Mouse (Mus musculus) hindbrain, embryonic 15.5 days (tissue): ENCODE data around the gene Trp53rka. TPM values are rescaled to one million over a fixed set of nuclear protein-coding genes. Genes with fewer than 3 reads are reported as not detected.

Experiments used
- ATAC-seq: fragments of 200-750 bp; cut with Nextera tagmentation; 2 replicates; pipeline ENCODE4 v1.8.0; 2017; ENCODE audit warnings: low read depth, moderate number of reproducible peaks, moderate TSS enrichment; ENCODE audit not compliant: low FRiP score
- H3K27ac ChIP-seq: fragments of 300-500 bp; sonication (generic); replicated peaks from 2 replicates; pipeline ENCODE4 v1.5.1; 2015; ENCODE audit warnings: mild to moderate bottlenecking, inconsistent platforms
- H3K27me3 ChIP-seq: fragments of 300-500 bp; sonication (generic); 2 replicates; pipeline ENCODE4 v1.6.1; 2015; ENCODE audit warnings: control low read depth, inconsistent platforms
- H3K36me3 ChIP-seq: fragments of 300-500 bp; sonication (generic); 2 replicates; pipeline ENCODE4 v1.6.1; 2015; ENCODE audit warnings: control low read depth, inconsistent platforms
- H3K4me1 ChIP-seq: fragments of 300-500 bp; sonication (generic); replicated peaks from 2 replicates; pipeline ENCODE4 v1.6.1; 2015; ENCODE audit warnings: control low read depth, inconsistent platforms
- H3K4me2 ChIP-seq: fragments of 300-500 bp; sonication (generic); 2 replicates; pipeline ENCODE4 v1.6.1; 2015; ENCODE audit warnings: moderate library complexity, mild to moderate bottlenecking, inconsistent platforms
- H3K4me3 ChIP-seq: fragments of 300-500 bp; sonication (generic); 2 replicates; pipeline ENCODE4 v1.5.1; 2015; ENCODE audit warnings: mild to moderate bottlenecking, inconsistent platforms
- H3K9ac ChIP-seq: fragments of 300-500 bp; sonication (generic); 2 replicates; pipeline ENCODE4 v1.6.1; 2015; ENCODE audit warnings: inconsistent platforms
- H3K9me3 ChIP-seq: fragments of 300-500 bp; sonication (generic); 2 replicates; pipeline ENCODE4 v1.6.1; 2016; ENCODE audit warnings: control low read depth, inconsistent platforms
- WGBS: fragments of 180-500 bp; shearing (Covaris S2); methylation state at CpG from one replicate; pipeline ENCODE4 v1.1.7; 2015; 5-methylcytosine and 5-hydroxymethylcytosine counted together
- polyA plus RNA-seq: library from polyadenylated mRNA; unstranded; fragments of >200 nt; fragmentation: Nextera tagmentation; extraction: Ambion mirVana; gene quantifications from 2 replicates; pipeline ENCODE4 v1.2.1, GENCODE M21; 2015

Gene Trp53rka
- polyA plus RNA-seq, 1 experiment from 2014 or later: 45.7 TPM

DNA sequence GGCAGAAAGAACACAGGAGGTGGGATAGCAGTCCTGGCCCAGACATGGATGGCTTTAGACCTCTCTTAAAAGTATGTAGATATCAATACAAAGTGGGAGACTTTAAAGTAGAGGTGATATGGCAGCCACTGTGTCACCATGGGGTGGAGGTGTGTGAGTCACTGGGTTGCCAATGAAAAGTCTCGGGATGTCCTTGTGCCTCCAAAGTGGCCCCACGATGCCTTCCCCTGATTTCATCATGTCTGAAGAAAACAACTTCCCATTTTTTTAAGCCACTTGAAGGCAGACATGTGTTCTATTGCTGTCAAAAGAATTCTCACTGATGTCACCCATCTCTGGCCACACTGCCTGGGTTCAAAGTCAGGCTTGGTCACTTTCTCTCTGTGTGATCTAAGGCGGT is 48.3 kb downstream of the Trp53rka start:
- Histone ChIP-seq H3K9ac (no peak overlapping the region), H3K36me3 (no peaks in the 10 kb centered on the region), H3K4me2 (no peak overlapping the region), H3K27ac (no peak overlapping the region), H3K27me3 (no peaks in the 10 kb centered on the region), H3K9me3 (no peaks in the 10 kb centered on the region), H3K4me1 (no peaks in the 10 kb centered on the region), H3K4me3 (no peak overlapping the region)
- no peak for ATAC-seq
- WGBS: 90% methylated on average over 3 of the region's 3 CpGs

DNA sequence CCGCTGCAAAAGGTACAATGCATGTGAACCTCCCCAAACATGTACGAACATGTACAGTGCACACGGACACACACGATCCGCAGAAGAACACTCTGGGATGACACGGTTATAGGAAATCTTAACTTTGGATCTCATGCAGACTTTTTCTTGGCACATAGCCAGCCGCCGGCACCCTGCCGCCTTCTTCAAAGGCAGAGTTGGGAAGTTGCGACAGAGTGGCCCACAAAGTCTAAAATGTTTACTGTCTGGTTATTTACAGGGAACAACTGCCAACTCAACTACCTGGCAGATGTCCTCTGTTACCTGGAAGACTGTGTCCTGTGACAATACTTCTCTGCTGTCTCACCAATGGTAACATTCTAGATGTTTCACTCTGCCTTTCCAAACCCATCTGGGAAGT is 50.1 kb downstream of the Trp53rka start:
- Histone ChIP-seq H3K27me3 (no peaks in the 10 kb centered on the region), H3K27ac (no peak overlapping the region), H3K9me3 (no peaks in the 10 kb centered on the region), H3K4me2 (no peak overlapping the region), H3K4me3 (no peak overlapping the region), H3K36me3 (no peaks in the 10 kb centered on the region), H3K4me1 (no peaks in the 10 kb centered on the region), H3K9ac (no peak overlapping the region)
- no peak for ATAC-seq
- WGBS: 71% methylated on average over 10 of the region's 10 CpGs

GRCm38 (mm10) chr2:165441613-165442012 is 51.5 kb downstream of the Trp53rka start:
- Histone ChIP-seq H3K36me3 (no peaks in the 10 kb centered on the region), H3K27ac (no peak overlapping the region), H3K9ac (no peak overlapping the region), H3K9me3 (no peaks in the 10 kb centered on the region), H3K4me2 (no peak overlapping the region), H3K4me1 (no peaks in the 10 kb centered on the region), H3K27me3 (no peaks in the 10 kb centered on the region), H3K4me3 (no peak overlapping the region)
- WGBS: 46% methylated on average over 4 of the region's 4 CpGs
- ATAC-seq: no peak

Other genes starting within 250 kb of the Trp53rka start
- 69.2 and 72.5 TPM in 2 replicates for gene Slc35c2, start 205.5 kb downstream of the Trp53rka start, polyA plus RNA-seq
- gene Elmo2, start 166.8 kb downstream of the Trp53rka start, polyA plus RNA-seq: 94.3 and 101 TPM in 2 replicates
- gene Zfp663, start 124.6 kb downstream of the Trp53rka start, polyA plus RNA-seq: 5.8 and 8.3 TPM in 2 replicates
- gene Zfp334, start 105.1 kb downstream of the Trp53rka start, polyA plus RNA-seq: 8.5 and 9.1 TPM in 2 replicates
- gene Ocstamp, start 92.9 kb downstream of the Trp53rka start, polyA plus RNA-seq: 0.07 TPM in 1 of 2 replicates, not detected in the other
- gene Slc13a3, start 20.1 kb downstream of the Trp53rka start, polyA plus RNA-seq: 7.7 and 8.7 TPM in 2 replicates
- gene Slc2a10, start 10.5 kb upstream of the Trp53rka start, polyA plus RNA-seq: 3.0 and 3.5 TPM in 2 replicates
- gene Eya2, start 101.7 kb upstream of the Trp53rka start, polyA plus RNA-seq: 8.2 and 10.1 TPM in 2 replicates